Mouse (Mus musculus) testis, adult 2 months (tissue): ENCODE results near the gene Sufu. TPM values are rescaled to one million over a fixed set of nuclear protein-coding genes. Genes with fewer than 3 reads are reported as not detected.

Experiments used
- H3K27ac ChIP-seq: fragments of 200-500 bp; 2 replicates; pipeline ENCODE4 v1.5.1; 2012; ENCODE audit warnings: low read depth, low read length; ENCODE audit not compliant: control insufficient read depth, insufficient read depth
- H3K27me3 ChIP-seq: fragments of 200-500 bp; 2 replicates; pipeline ENCODE4 v1.6.1; 2012; ENCODE audit warnings: mild to moderate bottlenecking, low read length, moderate library complexity; ENCODE audit not compliant: control insufficient read depth, insufficient read depth
- H3K36me3 ChIP-seq: fragments of 200-500 bp; 2 replicates; pipeline ENCODE4 v1.6.1; 2012; ENCODE audit warnings: mild to moderate bottlenecking, low read length; ENCODE audit not compliant: control insufficient read depth, insufficient read depth
- H3K4me1 ChIP-seq: fragments of 200-500 bp; 2 replicates; pipeline ENCODE4 v1.6.1; 2012; ENCODE audit warnings: low read length; ENCODE audit not compliant: control insufficient read depth, insufficient read depth
- H3K4me3 ChIP-seq: fragments of 200-500 bp; 2 replicates; pipeline ENCODE4 v1.5.1; 2012; ENCODE audit warnings: low read depth, mild to moderate bottlenecking, low read length, moderate library complexity, mixed read lengths; ENCODE audit not compliant: control insufficient read depth
- CTCF ChIP-seq: fragments of 200-500 bp; IDR thresholded peaks from 2 replicates; pipeline ENCODE4 v1.5.1; 2012; ENCODE audit warnings: low read depth, mild to moderate bottlenecking, inconsistent platforms, low read length, moderate library complexity; ENCODE audit not compliant: control insufficient read depth, insufficient read depth, insufficient replicate concordance
- POLR2A ChIP-seq: fragments of 200-500 bp; IDR thresholded peaks from 2 replicates; pipeline ENCODE4 v1.6.1; 2012; ENCODE audit warnings: low read depth, mild to moderate bottlenecking, inconsistent platforms, low read length, moderate library complexity; ENCODE audit not compliant: control insufficient read depth
- polyA plus RNA-seq: library from polyadenylated mRNA; depleted of rRNA; stranded (reverse); fragments of >200 nt; gene quantifications from 2 replicates; pipeline ENCODE4 v1.2.3, GENCODE M21; 2012

The Sufu gene
- polyA plus RNA-seq, 1 experiment, result 186 TPM

- no peaks in the 10 kb centered on the region for H3K27me3 ChIP-seq
- H3K4me1 ChIP-seq, result no peaks in the 10 kb centered on the region
- TF ChIP-seq POLR2A, result no peak
- TF ChIP-seq CTCF, result no peak
- no peaks in the 10 kb centered on the region for H3K36me3 ChIP-seq
- H3K4me3 ChIP-seq, result no peak overlapping the region
- H3K27ac ChIP-seq, result no peak overlapping the region
These were observed 37.9 kb downstream of the Sufu start for GRCm38 (mm10) chr19:46434591-46434990.

- Histone ChIP-seq H3K36me3 (no peaks in the 10 kb centered on the region), H3K4me1 (no peaks in the 10 kb centered on the region), H3K27ac (no peak overlapping the region), H3K4me3 (no peak overlapping the region), H3K27me3 (no peaks in the 10 kb centered on the region)
- peak; percentile 54; the same call in 1 of the 2 replicates for TF ChIP-seq CTCF
- no peak for TF ChIP-seq POLR2A
These were observed 38.8 kb downstream of the Sufu start for GRCm38 (mm10) chr19:46435492-46435891.

GRCm38 (mm10) chr19:46443509-46443908 is 46.8 kb downstream of the Sufu start:
- no peak overlapping the region for H3K27ac ChIP-seq
- H3K4me3 ChIP-seq, result no peak overlapping the region
- H3K4me1 ChIP-seq, result no peaks in the 10 kb centered on the region
- H3K36me3 ChIP-seq, result no peaks in the 10 kb centered on the region
- no peaks in the 10 kb centered on the region for H3K27me3 ChIP-seq
- TF ChIP-seq CTCF (no peak), POLR2A (no peak)

GRCm38 (mm10) chr19:46444209-46444608 is 47.5 kb downstream of the Sufu start:
- Histone ChIP-seq H3K27ac (no peak overlapping the region), H3K4me3 (no peak overlapping the region), H3K36me3 (no peaks in the 10 kb centered on the region), H3K4me1 (no peaks in the 10 kb centered on the region), H3K27me3 (no peaks in the 10 kb centered on the region)
- TF ChIP-seq POLR2A, result no peak
- TF ChIP-seq CTCF, result peak; percentile 65; the same call in 1 of the 2 replicates

- Histone ChIP-seq H3K27me3 (no peaks in the 10 kb centered on the region), H3K4me1 (no peaks in the 10 kb centered on the region), H3K36me3 (no peaks in the 10 kb centered on the region), H3K27ac (no peak overlapping the region), H3K4me3 (no peak overlapping the region)
- TF ChIP-seq POLR2A (no peak), CTCF (no peak)
These were observed 48.9 kb downstream of the Sufu start for GRCm38 (mm10) chr19:46445641-46446040.

- no peak for TF ChIP-seq CTCF
- Histone ChIP-seq H3K27me3 (no peaks in the 10 kb centered on the region), H3K4me1 (no peaks in the 10 kb centered on the region), H3K4me3 (no peak overlapping the region), H3K27ac (no peak overlapping the region), H3K36me3 (no peaks in the 10 kb centered on the region)
These were observed 49.8 kb downstream of the Sufu start for GRCm38 (mm10) chr19:46446436-46447020.

GRCm38 (mm10) chr19:46447110-46447509 is 50.4 kb downstream of the Sufu start:
- Histone ChIP-seq H3K36me3 (no peaks in the 10 kb centered on the region), H3K4me3 (no peak overlapping the region), H3K27ac (no peak overlapping the region), H3K27me3 (no peaks in the 10 kb centered on the region), H3K4me1 (no peaks in the 10 kb centered on the region)
- no peak for TF ChIP-seq POLR2A
- no peak for TF ChIP-seq CTCF
